Mouse (Mus musculus) ES-E14 (cell line): ENCODE measurements at regions not wholly inside any gene's neighbourhood (a gene's known extent, or its start where the extent isn't known, plus 50 kb on each side); places are given as distances from the start of the nearest gene placed in this dataset.

Experiments used
- CHD2 ChIP-seq: IDR thresholded peaks from 2 replicates; pipeline ENCODE4 v1.6.1; 2014; ENCODE audit warnings: mild to moderate bottlenecking, low read depth, low read length, inconsistent platforms
- HCFC1 ChIP-seq: IDR thresholded peaks from 2 replicates; pipeline ENCODE4 v1.6.1; 2012; ENCODE audit warnings: low read length, inconsistent platforms, borderline replicate concordance; ENCODE audit not compliant: insufficient read depth
- MAFK ChIP-seq: IDR thresholded peaks from 2 replicates; pipeline ENCODE4 v1.6.1; 2014; ENCODE audit warnings: mild to moderate bottlenecking, low read depth, low read length, inconsistent platforms; ENCODE audit not compliant: insufficient read depth
- ZC3H11A ChIP-seq: IDR thresholded peaks from 2 replicates; pipeline ENCODE4 v1.6.1; 2012; ENCODE audit warnings: low read depth, mild to moderate bottlenecking, inconsistent platforms, low read length, borderline replicate concordance
- ZNF384 ChIP-seq: IDR thresholded peaks from 2 replicates; pipeline ENCODE4 v1.6.1; 2012; ENCODE audit warnings: low read depth, low read length, inconsistent platforms

DNA sequence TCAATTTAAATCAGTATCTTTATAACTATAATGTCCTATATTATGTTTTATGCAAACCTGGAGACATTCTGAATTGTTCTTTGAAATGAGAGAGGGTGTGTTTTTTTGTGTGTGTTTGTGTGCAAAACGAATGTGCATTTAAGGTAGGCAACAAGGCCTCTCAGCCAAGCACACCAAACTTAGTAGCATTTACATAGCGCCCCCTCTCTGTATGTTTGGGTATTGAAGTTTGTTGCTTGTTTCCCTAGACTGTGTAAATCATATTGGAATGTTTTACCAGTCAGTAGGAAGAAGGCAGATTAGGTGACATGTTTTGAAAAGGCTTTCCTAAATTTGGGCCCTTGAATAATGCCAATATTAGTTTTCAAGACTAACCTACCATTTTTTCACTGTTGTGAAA is 84.1 kb upstream of the Cabcoco1 start:
- TF ChIP-seq ZC3H11A, result no peak
- no peak for TF ChIP-seq ZNF384
- TF ChIP-seq HCFC1, result no peak
- TF ChIP-seq MAFK, result no peak
- no peak for TF ChIP-seq CHD2
